Mouse (Mus musculus) myocyte (in vitro differentiated cells): Measurements from ENCODE around the gene Gys1. TPM values are rescaled to one million over a fixed set of nuclear protein-coding genes. Genes with fewer than 3 reads are reported as not detected.
A peak's percentile ranks its signal among the peaks of the same experiment; 100 is the strongest.
"Not testable (repeated sequence)": the region's sequence is repeated elsewhere in the genome, so short reads cannot be mapped to it uniquely, and the experiment has no call there.

ENCODE experiments used
- H3K27me3 ChIP-seq: one replicate; pipeline ENCODE4 v1.6.1; 2011; ENCODE audit not compliant: control insufficient read depth, insufficient read depth, insufficient read length
- H3K36me3 ChIP-seq: one replicate; pipeline ENCODE4 v1.6.1; 2011; ENCODE audit not compliant: control insufficient read depth, insufficient read depth
- H3K4me2 ChIP-seq: one replicate; pipeline ENCODE4 v1.6.1; 2011; ENCODE audit warnings: low read depth, control low read depth
- H3K4me3 ChIP-seq: one replicate; pipeline ENCODE4 v1.5.1; 2011; ENCODE audit warnings: mild to moderate bottlenecking, control low read depth, moderate library complexity
- H3K79me2 ChIP-seq: one replicate; pipeline ENCODE4 v1.6.1; 2011; ENCODE audit not compliant: control insufficient read depth, insufficient read depth
- H3ac ChIP-seq: one replicate; pipeline ENCODE4 v1.6.1; 2011; ENCODE audit not compliant: control insufficient read depth, insufficient read length
- CEBPB ChIP-seq: IDR thresholded peaks from 2 replicates; pipeline ENCODE4 v1.6.1; 2011; ENCODE audit warnings: mild to moderate bottlenecking, moderate library complexity; ENCODE audit not compliant: poor library complexity, insufficient read depth, severe bottlenecking
- E2F4 ChIP-seq: IDR thresholded peaks from one replicate; pipeline ENCODE4 v1.6.1; 2011; ENCODE audit warnings: mild to moderate bottlenecking, control low read depth, moderate library complexity; ENCODE audit not compliant: insufficient read depth
- MAX ChIP-seq: IDR thresholded peaks from one replicate; pipeline ENCODE4 v1.6.1; 2011; ENCODE audit warnings: low read depth, mild to moderate bottlenecking, control low read depth
- MYOD1 ChIP-seq, 3 experiments: IDR thresholded peaks; one replicate each; pipeline ENCODE4 v1.6.1; 2011; ENCODE audit warnings: control low read depth in 2 of 3, low read depth in 2 of 3, mild to moderate bottlenecking in 2 of 3, moderate library complexity in 1 of 3; ENCODE audit not compliant: insufficient read length in 2 of 3, control insufficient read depth in 1 of 3
- MYOG ChIP-seq, 3 experiments: IDR thresholded peaks; one replicate each; pipeline ENCODE4 v1.6.1; 2011; ENCODE audit warnings: control low read depth in 2 of 3, low read depth in 2 of 3, mild to moderate bottlenecking in 2 of 3; ENCODE audit not compliant: insufficient read length in 2 of 3, control insufficient read depth in 1 of 3, insufficient read depth in 1 of 3
- POLR2A ChIP-seq: IDR thresholded peaks from one replicate; pipeline ENCODE4 v1.6.1; 2011; ENCODE audit warnings: low read depth, mild to moderate bottlenecking, control low read depth, moderate library complexity; ENCODE audit not compliant: insufficient read length
- POLR2AphosphoS2 ChIP-seq: IDR thresholded peaks from one replicate; pipeline ENCODE4 v1.6.1; 2011; ENCODE audit warnings: low read depth, control low read depth; ENCODE audit not compliant: insufficient read length
- REST ChIP-seq: IDR thresholded peaks from one replicate; pipeline ENCODE4 v1.6.1; 2011; ENCODE audit warnings: mild to moderate bottlenecking, control low read depth, moderate library complexity; ENCODE audit not compliant: insufficient read depth, insufficient read length
- SRF ChIP-seq: IDR thresholded peaks from one replicate; pipeline ENCODE4 v1.6.1; 2011; ENCODE audit warnings: low read depth; ENCODE audit not compliant: control insufficient read depth, insufficient read length
- TCF12 ChIP-seq: IDR thresholded peaks from one replicate; pipeline ENCODE4 v1.6.1; 2011; ENCODE audit warnings: mild to moderate bottlenecking, control low read depth; ENCODE audit not compliant: poor library complexity, insufficient read depth, severe bottlenecking
- TCF3 ChIP-seq: IDR thresholded peaks from one replicate; pipeline ENCODE4 v1.6.1; 2011; ENCODE audit warnings: low read depth, control low read depth; ENCODE audit not compliant: insufficient read length
- USF1 ChIP-seq: IDR thresholded peaks from one replicate; pipeline ENCODE4 v1.6.1; 2011; ENCODE audit warnings: low read depth, mild to moderate bottlenecking, control low read depth, moderate library complexity
- polyA plus RNA-seq: library from polyadenylated mRNA; unstranded; fragments of >200 nt; fragmentation: generic; extraction: Trizol; gene quantifications from one replicate; pipeline ENCODE4 v1.2.1, GENCODE M21; 2012; ENCODE audit warnings: missing spikeins

Gene Gys1
- polyA plus RNA-seq, 1 experiment, result 125 TPM

DNA sequence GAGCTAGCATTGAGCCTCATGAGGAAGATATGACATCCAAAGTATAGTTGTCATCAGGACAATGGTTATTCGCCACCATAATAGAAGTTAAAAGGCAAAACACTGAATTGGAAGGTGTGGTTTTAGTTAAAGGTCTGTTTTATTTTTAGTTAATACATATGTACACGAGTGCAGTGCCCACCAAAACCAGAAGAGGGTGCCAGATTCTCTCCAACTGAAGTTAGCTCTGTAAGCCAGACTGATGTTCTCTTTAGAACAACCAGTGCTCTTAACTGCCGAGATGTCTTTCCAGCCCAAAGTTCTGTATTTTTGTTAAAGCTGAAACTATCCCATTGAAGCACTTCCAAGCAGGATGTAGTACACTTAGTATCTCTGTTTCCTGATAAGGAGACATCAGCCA, 36.2 kb downstream of the Gys1 start:
- H3ac ChIP-seq, result no peak overlapping the region
- H3K27me3 ChIP-seq, result no peaks in the 10 kb centered on the region
- H3K36me3 ChIP-seq, result no peaks in the 10 kb centered on the region
- TF ChIP-seq SRF, result no peak
- TF ChIP-seq REST, result no peak
- TF ChIP-seq MYOG (IDR thresholded peaks at IDR 0.05; ENCODE audit: control insufficient read depth in 1 of 3, insufficient read depth in 1 of 3, insufficient read length in 2 of 3, low read depth in 2 of 3), result no peak
- TF ChIP-seq CEBPB, result no peak
- no peak for TF ChIP-seq MYOD1 (IDR thresholded peaks at IDR 0.05; ENCODE audit: control insufficient read depth in 1 of 3, insufficient read length in 2 of 3, low read depth in 2 of 3)
- no peak for TF ChIP-seq POLR2A
- peaks cover 6% of the 10 kb centered on the region for H3K79me2 ChIP-seq
- no peak overlapping the region for H3K4me3 ChIP-seq
- H3K4me2 ChIP-seq, result peak overlapping the region; percentile 26

- no peaks in the 10 kb centered on the region for H3K36me3 ChIP-seq
- H3K4me3 ChIP-seq, result peak overlapping the region; percentile 1
- no peaks in the 10 kb centered on the region for H3K79me2 ChIP-seq
- TF ChIP-seq TCF3 (no peak), POLR2A (peak; percentile 22)
- H3K27me3 ChIP-seq, result no peaks in the 10 kb centered on the region
- no peak overlapping the region for H3ac ChIP-seq
- H3K4me2 ChIP-seq, result peak overlapping the region; percentile 80
Measured at GRCm38 (mm10) chr7:45475291-45475969, 40.8 kb downstream of the Gys1 start.

DNA sequence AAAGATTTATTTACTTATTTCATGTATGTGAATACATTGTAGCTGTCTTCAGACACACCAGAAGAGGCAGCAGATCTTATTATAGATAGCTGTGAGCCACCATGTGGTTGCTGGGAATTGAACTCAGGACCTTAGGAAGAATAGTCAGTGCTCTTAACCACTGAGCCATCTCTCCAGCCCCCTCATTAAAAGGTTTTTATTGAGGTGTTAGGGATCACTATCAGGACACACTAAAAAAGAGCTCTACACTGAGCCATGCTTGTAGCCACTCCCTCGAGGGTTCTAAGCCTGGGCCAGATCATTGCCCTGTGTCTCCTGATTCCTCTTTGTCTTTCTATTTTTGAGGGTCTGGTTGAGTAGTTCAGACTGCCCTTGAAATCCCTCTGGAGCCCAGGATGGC, 41.8 kb downstream of the Gys1 start:
- H3K36me3 ChIP-seq, result no peaks in the 10 kb centered on the region
- no peaks in the 10 kb centered on the region for H3K79me2 ChIP-seq
- H3K4me2 ChIP-seq, result no peak overlapping the region
- H3K27me3 ChIP-seq, result no peaks in the 10 kb centered on the region
- H3ac ChIP-seq, result no peak overlapping the region
- no peak for TF ChIP-seq POLR2AphosphoS2
- TF ChIP-seq TCF12, result no peak
- no peak for TF ChIP-seq MAX
- TF ChIP-seq POLR2A, result no peak
- TF ChIP-seq TCF3, result no peak
- TF ChIP-seq CEBPB, result no peak
- TF ChIP-seq MYOD1 (IDR thresholded peaks at IDR 0.05; ENCODE audit: control insufficient read depth in 1 of 3, insufficient read length in 2 of 3, low read depth in 2 of 3), result no peak
- TF ChIP-seq SRF, result no peak
- no peak overlapping the region for H3K4me3 ChIP-seq

GRCm38 (mm10) chr7:45477003-45477402, 42.4 kb downstream of the Gys1 start:
- Histone ChIP-seq H3K4me3 (no peak overlapping the region), H3K36me3 (no peaks in the 10 kb centered on the region), H3K4me2 (peak overlapping the region; percentile 64), H3ac (no peak overlapping the region), H3K27me3 (no peaks in the 10 kb centered on the region), H3K79me2 (no peaks in the 10 kb centered on the region)
- TF ChIP-seq SRF (no peak), MYOG (IDR thresholded peaks at IDR 0.05; ENCODE audit: control insufficient read depth in 1 of 3, insufficient read depth in 1 of 3, insufficient read length in 2 of 3, low read depth in 2 of 3) (peak in 2 of 3 experiments; percentile 46 to 70), USF1 (peak; percentile 69), REST (no peak), MYOD1 (IDR thresholded peaks at IDR 0.05; ENCODE audit: control insufficient read depth in 1 of 3, insufficient read length in 2 of 3, low read depth in 2 of 3) (peak; percentile 42 to 53 (median 51)), TCF3 (no peak)

GRCm38 (mm10) chr7:45478774-45479173, 44.1 kb downstream of the Gys1 start:
- Histone ChIP-seq H3K4me2 (no peak overlapping the region), H3K36me3 (no peaks in the 10 kb centered on the region), H3ac (no peak overlapping the region), H3K4me3 (no peak overlapping the region), H3K27me3 (no peaks in the 10 kb centered on the region), H3K79me2 (no peaks in the 10 kb centered on the region)
- TF ChIP-seq REST, result no peak
- no peak for TF ChIP-seq CEBPB
- TF ChIP-seq SRF, result no peak
- TF ChIP-seq POLR2AphosphoS2, result no peak
- TF ChIP-seq E2F4, result no peak

- H3K79me2 ChIP-seq, H3K4me2 ChIP-seq, H3ac ChIP-seq, H3K27me3 ChIP-seq, H3K36me3 ChIP-seq, H3K4me3 ChIP-seq: not testable (repeated sequence)
Measured at GRCm38 (mm10) chr7:45480310-45480709, 45.7 kb downstream of the Gys1 start.
